Mouse (Mus musculus): ENCODE measurements around the gene Gm21616. TPM values are rescaled to one million over a fixed set of nuclear protein-coding genes. Genes with fewer than 3 reads are reported as not detected.
"Not testable (repeated sequence)": the region's sequence is repeated elsewhere in the genome, so short reads cannot be mapped to it uniquely, and the experiment has no call there.

The Gm21616 gene
- not detected in 2 replicates for polyA plus RNA-seq (2012; rRNA removed)

DNA sequence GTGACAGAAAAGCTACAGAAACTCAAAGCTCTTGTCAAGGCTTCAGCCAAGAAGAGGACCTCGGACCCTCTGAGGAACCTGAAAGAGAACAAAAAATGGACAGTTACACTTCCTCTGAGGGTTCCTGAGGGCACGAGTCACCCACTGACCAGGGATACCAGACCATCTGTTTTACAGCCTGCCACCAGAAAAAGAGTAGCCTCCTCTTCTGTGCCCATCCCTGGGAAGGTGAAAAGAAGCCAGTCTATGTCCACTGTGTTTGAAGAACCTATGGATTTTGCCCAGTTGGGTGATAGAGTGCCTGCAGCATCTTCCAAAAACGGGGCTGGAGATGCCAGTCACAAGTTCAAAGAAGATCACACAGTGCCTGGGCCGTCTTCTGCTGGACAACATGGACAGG lies at the start of gene Gm21616:
Gene Gm21616, plus strand, starts transcription at position 301 of the 400 bp plus-strand sequence.
- not testable (repeated sequence) for H3K27ac ChIP-seq (ENCODE audit: insufficient read depth, low read length); DNase-seq; H3K4me1 ChIP-seq (ENCODE audit: control insufficient read depth, insufficient read depth, low read length); H3K4me3 ChIP-seq (replicated peaks; ENCODE audit: insufficient read depth, low read depth, low read length); H3K27me3 ChIP-seq (ENCODE audit: control insufficient read depth, insufficient read depth, low read length)
- no CpG with 5 or more reads among the region's 4 CpGs for WGBS

Measured in cerebellum, adult 2 months (tissue).